Mouse (Mus musculus) cerebellum, adult 18-20 months (tissue): ENCODE results near the gene Slit3.

ENCODE experiments used
- DNase-seq, 2 experiments: peaks; one replicate each; pipeline ENCODE4 v3.0.0; 2021

The Slit3 gene

GRCm38 (mm10) chr11:35662945-35663344 lies 541.9 kb downstream of the Slit3 start:
- no peak for DNase-seq

- no peak for DNase-seq
Observed at GRCm38 (mm10) chr11:35663661-35664060, 542.6 kb downstream of the Slit3 start.

GRCm38 (mm10) chr11:35664991-35665390 lies 544.0 kb downstream of the Slit3 start:
- peak; percentile 79 for DNase-seq

GRCm38 (mm10) chr11:35667428-35667827 lies 546.4 kb downstream of the Slit3 start:
- DNase-seq, result peak; percentile 26 to 29

GRCm38 (mm10) chr11:35668138-35668537 lies 547.1 kb downstream of the Slit3 start:
- peak; percentile 67 to 76 for DNase-seq

GRCm38 (mm10) chr11:35668750-35669149 lies 547.7 kb downstream of the Slit3 start:
- DNase-seq, result peak; percentile 89 to 90

- peak in 1 of 2 experiments; percentile 25 for DNase-seq
Observed at GRCm38 (mm10) chr11:35669536-35669935, 548.5 kb downstream of the Slit3 start.

GRCm38 (mm10) chr11:35670181-35670580 lies 549.2 kb downstream of the Slit3 start:
- no peak for DNase-seq

- DNase-seq, result peak in 1 of 2 experiments; percentile 13
Observed at GRCm38 (mm10) chr11:35670746-35671145, 549.7 kb downstream of the Slit3 start.

- peak in 1 of 2 experiments; percentile 28 for DNase-seq
Observed at GRCm38 (mm10) chr11:35673050-35673449, 552.0 kb downstream of the Slit3 start.

GRCm38 (mm10) chr11:35674242-35674641 lies 553.2 kb downstream of the Slit3 start:
- no peak for DNase-seq

GRCm38 (mm10) chr11:35676744-35677143 lies 555.7 kb downstream of the Slit3 start:
- no peak for DNase-seq

- no peak for DNase-seq
Observed at GRCm38 (mm10) chr11:35679976-35680375, 559.0 kb downstream of the Slit3 start.

- no peak for DNase-seq
Observed at GRCm38 (mm10) chr11:35687316-35687715, 566.3 kb downstream of the Slit3 start.

- no peak for DNase-seq
Observed at GRCm38 (mm10) chr11:35690515-35691281, 569.7 kb downstream of the Slit3 start.

GRCm38 (mm10) chr11:35693136-35693535 lies 572.1 kb downstream of the Slit3 start:
- peak; percentile 47 to 65 for DNase-seq

GRCm38 (mm10) chr11:35693625-35694024 lies 572.6 kb downstream of the Slit3 start:
- DNase-seq, result no peak

- no peak for DNase-seq
Observed at GRCm38 (mm10) chr11:35697476-35697875, 576.5 kb downstream of the Slit3 start.

- DNase-seq, result no peak
Observed at GRCm38 (mm10) chr11:35698901-35699300, 577.9 kb downstream of the Slit3 start.

GRCm38 (mm10) chr11:35703471-35703870 lies 582.4 kb downstream of the Slit3 start:
- DNase-seq, result no peak

GRCm38 (mm10) chr11:35704381-35704780 lies 583.4 kb downstream of the Slit3 start:
- DNase-seq, result peak in 1 of 2 experiments; percentile 24

GRCm38 (mm10) chr11:35704927-35705326 lies 583.9 kb downstream of the Slit3 start:
- DNase-seq, result no peak

GRCm38 (mm10) chr11:35707431-35707830 lies 586.4 kb downstream of the Slit3 start:
- DNase-seq, result no peak

GRCm38 (mm10) chr11:35711314-35711713 lies 590.3 kb downstream of the Slit3 start:
- DNase-seq, result no peak

- no peak for DNase-seq
Observed at GRCm38 (mm10) chr11:35718881-35719280, 597.9 kb downstream of the Slit3 start.
